Mouse (Mus musculus): ENCODE measurements around the gene Slc38a5.

Slc38a5 gene

GRCm38 (mm10) chrX:8271083-8271820 is at the start of gene Slc38a5:
TSS of gene Slc38a5 (plus strand) at chrX:8271133.
- DNase-seq (ENCODE audit: low spot score) = no peak

- DNase-seq (ENCODE audit: low spot score) = peak; percentile 49
Observed at GRCm38 (mm10) chrX:8222296-8222677, 48.6 kb upstream of the Slc38a5 start.

GRCm38 (mm10) chrX:8222678-8223421 is 48.1 kb upstream of the Slc38a5 start:
- DNase-seq (ENCODE audit: low spot score) = no peak

GRCm38 (mm10) chrX:8223473-8223872 is 47.5 kb upstream of the Slc38a5 start:
- no peak for DNase-seq (ENCODE audit: low spot score)

GRCm38 (mm10) chrX:8230272-8230671 is 40.7 kb upstream of the Slc38a5 start:
- no peak for DNase-seq (ENCODE audit: low spot score)

- no peak for DNase-seq (ENCODE audit: low spot score)
Observed at GRCm38 (mm10) chrX:8233602-8234001, 37.3 kb upstream of the Slc38a5 start.

GRCm38 (mm10) chrX:8236704-8237103 is 34.2 kb upstream of the Slc38a5 start:
- no peak for DNase-seq (ENCODE audit: low spot score)

GRCm38 (mm10) chrX:8238804-8239395 is 32.0 kb upstream of the Slc38a5 start:
- DNase-seq (ENCODE audit: low spot score) = no peak

- no peak for DNase-seq (ENCODE audit: low spot score)
Observed at GRCm38 (mm10) chrX:8247680-8248079, 23.3 kb upstream of the Slc38a5 start.

- no peak for DNase-seq (ENCODE audit: low spot score)
Observed at GRCm38 (mm10) chrX:8248542-8249120, 22.3 kb upstream of the Slc38a5 start.

- DNase-seq (ENCODE audit: low spot score) = no peak
Observed at GRCm38 (mm10) chrX:8251789-8252333, 19.1 kb upstream of the Slc38a5 start.

GRCm38 (mm10) chrX:8252334-8253285 is 18.3 kb upstream of the Slc38a5 start, which contains the start of gene Ftsj1:
TSS of gene Ftsj1 (minus strand) at chrX:8252406.
- DNase-seq (ENCODE audit: low spot score) = peak; percentile 85

GRCm38 (mm10) chrX:8253711-8254110 is 17.2 kb upstream of the Slc38a5 start:
- no peak for DNase-seq (ENCODE audit: low spot score)

- DNase-seq (ENCODE audit: low spot score) = no peak
Observed at GRCm38 (mm10) chrX:8255807-8256206, 15.1 kb upstream of the Slc38a5 start.

- no peak for DNase-seq (ENCODE audit: low spot score)
Observed at GRCm38 (mm10) chrX:8259478-8259877, 11.5 kb upstream of the Slc38a5 start.

- DNase-seq (ENCODE audit: low spot score) = no peak
Observed at GRCm38 (mm10) chrX:8263156-8263804, 7.7 kb upstream of the Slc38a5 start.

- no peak for DNase-seq (ENCODE audit: low spot score)
Observed at GRCm38 (mm10) chrX:8264222-8264621, 6.7 kb upstream of the Slc38a5 start.

- DNase-seq (ENCODE audit: low spot score) = no peak
Observed at GRCm38 (mm10) chrX:8272000-8272399, 1.1 kb downstream of the Slc38a5 start.

GRCm38 (mm10) chrX:8274056-8274455 is 3.1 kb downstream of the Slc38a5 start:
- DNase-seq (ENCODE audit: low spot score) = no peak

GRCm38 (mm10) chrX:8288621-8289020 is 17.7 kb downstream of the Slc38a5 start:
- DNase-seq (ENCODE audit: low spot score) = no peak

- DNase-seq (ENCODE audit: low spot score) = no peak
Observed at GRCm38 (mm10) chrX:8309302-8309701, 38.4 kb downstream of the Slc38a5 start.

Data from layer of hippocampus, adult 9-10 months (tissue).